Mouse (Mus musculus) CH12.LX (cell line): Measurements from ENCODE around the gene Ppp6r3. TPM values are rescaled to one million over a fixed set of nuclear protein-coding genes. Genes with fewer than 3 reads are reported as not detected.

ENCODE experiments used
- DNase-seq: peaks from one replicate; pipeline ENCODE4 v3.0.0-alpha.2; 2013; ENCODE audit errors: extremely low read depth
- H3K27ac ChIP-seq: 2 replicates; pipeline ENCODE4 v1.5.1; 2012; ENCODE audit warnings: low read depth, mild to moderate bottlenecking, control low read depth, moderate library complexity; ENCODE audit not compliant: insufficient read depth
- H3K27me3 ChIP-seq: replicated peaks from 2 replicates; pipeline ENCODE3; 2012; ENCODE audit warnings: inconsistent platforms
- H3K36me3 ChIP-seq, 2 experiments: replicated peaks in 1 of 2; 2 replicates each; pipeline versions ENCODE3 to v1.6.1; 2012; ENCODE audit warnings: inconsistent platforms in 1 of 2, low read length in 1 of 2, mild to moderate bottlenecking in 1 of 2, mixed read lengths in 1 of 2, moderate library complexity in 1 of 2; ENCODE audit not compliant: control insufficient read depth in 1 of 2, insufficient read depth in 1 of 2
- H3K4me1 ChIP-seq, 2 experiments: 2 replicates each; pipeline ENCODE4 v1.6.1; 2012; ENCODE audit warnings: inconsistent platforms in 1 of 2, moderate library complexity in 1 of 2; ENCODE audit not compliant: insufficient read depth in 2 of 2, control insufficient read depth in 1 of 2
- H3K4me2 ChIP-seq: 2 replicates; pipeline ENCODE4 v1.6.1; 2012; ENCODE audit warnings: low read depth, mild to moderate bottlenecking, control low read depth; ENCODE audit not compliant: poor library complexity, insufficient read depth, severe bottlenecking
- H3K4me3 ChIP-seq, 3 experiments: fragments of 150-350 bp in 1 of 3; sonication (generic) in 1 of 3; replicated peaks in 1 of 3; 2 replicates each; pipeline versions ENCODE3 to v1.5.1; 2011 to 2012; ENCODE audit warnings: low read depth in 2 of 3, low read length in 2 of 3, mild to moderate bottlenecking in 2 of 3, moderate library complexity in 2 of 3, control low read depth in 1 of 3, improper control_type of control experiment in 1 of 3, inconsistent platforms in 1 of 3, mixed read lengths in 1 of 3; ENCODE audit not compliant: poor library complexity in 1 of 3
- H3K79me2 ChIP-seq: replicated peaks from 2 replicates; pipeline ENCODE4 v1.6.1; 2012; ENCODE audit warnings: mild to moderate bottlenecking, moderate library complexity; ENCODE audit not compliant: control insufficient read depth, poor library complexity, insufficient read depth, severe bottlenecking; ENCODE audit errors: extremely low read depth
- H3K9ac ChIP-seq: 2 replicates; pipeline ENCODE4 v1.6.1; 2012; ENCODE audit warnings: low read depth, mild to moderate bottlenecking, control low read depth, moderate library complexity; ENCODE audit not compliant: insufficient read depth
- H3K9me3 ChIP-seq: replicated peaks from 2 replicates; pipeline ENCODE3; 2012; ENCODE audit warnings: low read length, inconsistent platforms, mixed read lengths
- BHLHE40 ChIP-seq: IDR thresholded peaks from 2 replicates; pipeline ENCODE4 v1.6.1; 2011; ENCODE audit warnings: mild to moderate bottlenecking, low read depth, low read length, improper control_type of control experiment
- CTCF ChIP-seq, 2 experiments: IDR thresholded peaks in 1 of 2; conservative IDR thresholded peaks in 1 of 2; 2 replicates each; pipeline ENCODE4 v1.5.1; 2011 to 2012; ENCODE audit warnings: low read depth in 2 of 2, low read length in 2 of 2, improper control_type of control experiment in 1 of 2, inconsistent platforms in 1 of 2, mild to moderate bottlenecking in 1 of 2, moderate library complexity in 1 of 2
- E2F4 ChIP-seq: IDR thresholded peaks from 2 replicates; pipeline ENCODE4 v1.6.1; 2011; ENCODE audit warnings: low read depth, low read length, improper control_type of control experiment; ENCODE audit not compliant: insufficient replicate concordance
- EP300 ChIP-seq: IDR thresholded peaks from 2 replicates; pipeline ENCODE4 v1.6.1; 2011; ENCODE audit warnings: low read length, improper control_type of control experiment
- JUN ChIP-seq: IDR thresholded peaks from 2 replicates; pipeline ENCODE4 v1.6.1; 2011; ENCODE audit warnings: low read depth, mild to moderate bottlenecking, low read length, improper control_type of control experiment, moderate library complexity; ENCODE audit not compliant: insufficient read depth
- MAFK ChIP-seq: IDR thresholded peaks from 2 replicates; pipeline ENCODE4 v1.6.1; 2011; ENCODE audit warnings: low read length, improper control_type of control experiment; ENCODE audit not compliant: insufficient replicate concordance
- MAX ChIP-seq: IDR thresholded peaks from 2 replicates; pipeline ENCODE4 v1.6.1; 2011; ENCODE audit warnings: low read length, improper control_type of control experiment
- MAZ ChIP-seq: IDR thresholded peaks from 2 replicates; pipeline ENCODE4 v1.6.1; 2012; ENCODE audit warnings: low read depth, mild to moderate bottlenecking, inconsistent platforms, low read length, improper control_type of control experiment, moderate library complexity
- MYC ChIP-seq: IDR thresholded peaks from 2 replicates; pipeline ENCODE4 v1.6.1; 2011; ENCODE audit warnings: low read depth, mild to moderate bottlenecking, improper control_type of control experiment, low read length
- PAX5 ChIP-seq: IDR thresholded peaks from 2 replicates; pipeline ENCODE4 v1.6.1; 2012; ENCODE audit warnings: low read length, inconsistent platforms, mixed read lengths
- POLR2A ChIP-seq: IDR thresholded peaks from 2 replicates; pipeline ENCODE4 v1.6.1; 2011; ENCODE audit warnings: low read depth, mild to moderate bottlenecking, improper control_type of control experiment, low read length
- POLR2AphosphoS2 ChIP-seq: IDR thresholded peaks from 2 replicates; pipeline ENCODE4 v1.6.1; 2011; ENCODE audit warnings: low read depth, low read length, improper control_type of control experiment
- RAD21 ChIP-seq: IDR thresholded peaks from 2 replicates; pipeline ENCODE4 v1.6.1; 2011; ENCODE audit warnings: low read depth, mild to moderate bottlenecking, low read length, improper control_type of control experiment, moderate library complexity
- SIN3A ChIP-seq: IDR thresholded peaks from 2 replicates; pipeline ENCODE4 v1.6.1; 2012; ENCODE audit warnings: low read length, improper control_type of control experiment, inconsistent platforms
- SMC3 ChIP-seq: IDR thresholded peaks from 2 replicates; pipeline ENCODE4 v1.6.1; 2011; ENCODE audit warnings: low read depth, low read length, improper control_type of control experiment
- TBP ChIP-seq: conservative IDR thresholded peaks from 2 replicates; pipeline ENCODE4 v1.6.1; 2011; ENCODE audit warnings: low read depth, low read length, improper control_type of control experiment
- TCF12 ChIP-seq: IDR thresholded peaks from 2 replicates; pipeline ENCODE4 v1.6.1; 2014; ENCODE audit warnings: low read depth, mild to moderate bottlenecking, inconsistent platforms, low read length, improper control_type of control experiment
- UBTF ChIP-seq: IDR thresholded peaks from 2 replicates; pipeline ENCODE4 v1.6.1; 2012; ENCODE audit warnings: low read depth, mild to moderate bottlenecking, inconsistent platforms, low read length, improper control_type of control experiment, moderate library complexity
- USF1 ChIP-seq: IDR thresholded peaks from 2 replicates; pipeline ENCODE4 v1.6.1; 2014; ENCODE audit warnings: low read depth, mild to moderate bottlenecking, inconsistent platforms, low read length, improper control_type of control experiment
- USF2 ChIP-seq: conservative IDR thresholded peaks from 2 replicates; pipeline ENCODE4 v1.6.1; 2011; ENCODE audit warnings: low read depth, low read length, improper control_type of control experiment
- ZC3H11A ChIP-seq: IDR thresholded peaks from 2 replicates; pipeline ENCODE4 v1.6.1; 2012; ENCODE audit warnings: low read depth, mild to moderate bottlenecking, inconsistent platforms, low read length, improper control_type of control experiment
- ZKSCAN1 ChIP-seq: IDR thresholded peaks from 2 replicates; pipeline ENCODE4 v1.6.1; 2012; ENCODE audit warnings: low read depth, inconsistent platforms, low read length, improper control_type of control experiment, borderline replicate concordance
- ZNF384 ChIP-seq: IDR thresholded peaks from 2 replicates; pipeline ENCODE4 v1.6.1; 2012; ENCODE audit warnings: low read depth, low read length, improper control_type of control experiment, inconsistent platforms
- dilution Hi-C: fragments of 300-500 bp; cut with MboI; formaldehyde crosslinking; loops from 2 replicates; pipeline ENCODE4 v1.14.3; 2020; ENCODE audit warnings: low sequenced_read_pairs; ENCODE audit not compliant: extremely low pct_unique_long_range_greater_than_20kb, extremely low pct_ligation_motif_present
- in situ Hi-C: fragments of 300-500 bp; cut with MboI; formaldehyde crosslinking; loops from 3 replicates; pipeline ENCODE4 v1.14.3; 2019; ENCODE audit warnings: low sequenced_read_pairs, low pct_ligation_motif_present, low pct_unique_long_range_greater_than_20kb, mixed read lengths
- polyA plus RNA-seq: library from polyadenylated mRNA; unstranded; fragments of >175 nt; gene quantifications from 2 replicates; pipeline ENCODE4 v1.2.1, GENCODE M21; 2012; ENCODE audit warnings: low read depth; ENCODE audit not compliant: insufficient read length
- total RNA-seq, 2 experiments: library from RNA; depleted of rRNA; stranded (reverse); fragments of 300-350 nt in 1 of 2; fragments of >200 nt in 1 of 2; gene quantifications; 2 replicates each; pipeline ENCODE4 v1.2.3; 2012 to 2014

Gene Ppp6r3
- total and polyA plus RNA-seq, 3 experiments, result 68.5 to 94.6 (median 72.3) TPM

DNA sequence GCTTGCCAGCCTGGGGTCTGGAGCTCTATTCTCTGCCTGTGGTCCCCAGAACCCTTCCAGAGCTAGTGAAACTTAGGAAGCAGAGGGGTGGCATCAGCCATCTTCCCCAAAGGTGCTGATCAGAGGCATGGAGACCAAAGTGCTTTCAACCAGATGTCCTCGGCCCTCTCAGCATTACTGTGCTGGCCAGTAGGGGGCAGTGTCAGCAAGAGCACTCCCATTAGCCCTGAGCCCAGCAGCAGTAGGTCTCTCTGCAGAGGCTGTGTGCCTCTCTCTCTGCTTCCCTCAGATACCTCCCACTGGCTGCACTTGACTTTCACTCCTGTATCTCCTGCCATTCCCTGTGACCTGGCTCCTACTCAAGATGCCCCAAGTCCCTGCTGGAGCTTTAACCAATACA is 11.0 kb upstream of the Ppp6r3 start (continued):
- TF ChIP-seq SIN3A (no peak), RAD21 (peak; percentile 45), EP300 (no peak), ZKSCAN1 (no peak), UBTF (no peak), POLR2A (no peak), MAZ (no peak), MYC (no peak), USF2 (no peak), MAX (no peak), BHLHE40 (no peak), ZNF384 (no peak), POLR2AphosphoS2 (no peak), TBP (no peak), E2F4 (no peak), MAFK (no peak), USF1 (no peak)

DNA sequence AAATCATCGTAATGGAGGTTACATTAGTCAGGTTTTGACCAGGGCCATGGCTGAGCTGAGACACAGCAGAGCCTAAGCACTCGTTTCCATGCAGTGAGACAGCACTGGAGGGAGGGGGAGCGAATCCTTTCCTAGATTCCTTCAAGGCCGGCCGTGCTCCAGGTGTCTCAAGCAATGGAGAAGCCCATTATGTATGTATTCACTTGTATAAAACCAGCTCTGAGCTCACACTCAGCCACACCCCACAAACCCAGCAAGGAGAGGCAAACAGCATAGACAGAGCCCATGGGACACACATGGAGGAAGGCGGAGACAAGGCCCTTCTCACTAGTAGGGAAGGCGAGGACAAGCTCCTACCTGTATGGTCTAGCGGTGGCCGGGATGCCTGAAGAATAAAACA is 10.5 kb upstream of the Ppp6r3 start:
- DNase-seq, result no peak
- TF ChIP-seq PAX5 (no peak), UBTF (no peak), JUN (no peak), CTCF (conservative IDR thresholded peaks at IDR 0.05 in 1 of 2, IDR thresholded peaks at IDR 0.05 in 1 of 2; ENCODE audit: low read depth in 2 of 2, low read length in 2 of 2) (no peak)
- no peak overlapping the region for H3K4me2 ChIP-seq
- peaks cover 0 to 13% of the 10 kb centered on the region in 2 experiments for H3K36me3 ChIP-seq
- no peak overlapping the region for H3K27ac ChIP-seq
- H3K79me2 ChIP-seq, result no peaks in the 10 kb centered on the region
- dilution Hi-C loops (no loop called here), in situ Hi-C loops (no loop called here)
- no peak overlapping the region for H3K9ac ChIP-seq
- H3K9me3 ChIP-seq, result no peaks in the 10 kb centered on the region
- H3K4me3 ChIP-seq, result no peak overlapping the region
- H3K4me1 ChIP-seq, result no peaks in the 10 kb centered on the region
- H3K27me3 ChIP-seq, result no peaks in the 10 kb centered on the region

DNA sequence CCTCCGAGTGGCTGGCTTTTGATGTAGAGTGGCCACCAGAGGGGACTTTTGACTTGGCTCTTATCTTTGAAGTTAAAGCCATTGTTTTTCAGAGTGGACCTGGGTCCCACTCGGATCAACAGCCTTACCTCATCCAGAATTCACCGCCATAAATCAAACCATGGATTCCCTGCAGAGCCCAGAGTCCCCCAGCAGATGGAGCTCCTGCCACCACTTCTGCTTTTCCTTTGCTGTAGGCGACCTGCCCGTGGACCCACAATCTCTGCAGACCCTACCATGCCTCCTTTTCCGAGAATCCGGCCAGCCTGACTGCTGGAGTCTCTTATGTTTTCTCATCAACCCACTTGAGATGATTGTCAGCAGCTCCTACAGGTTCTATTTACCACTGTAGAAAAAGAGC is 5.8 kb upstream of the Ppp6r3 start:
- Histone ChIP-seq H3K4me1 (peaks cover 0 to 17% of the 10 kb centered on the region in 2 experiments; a peak in 2 of 4 replicates), H3K27me3 (no peaks in the 10 kb centered on the region), H3K79me2 (no peaks in the 10 kb centered on the region), H3K27ac (no peak overlapping the region)
- in situ Hi-C loops, result no loop called here
- TF ChIP-seq ZC3H11A (no peak), TCF12 (no peak), SMC3 (peak; percentile 36), RAD21 (peak; percentile 16), CTCF (conservative IDR thresholded peaks at IDR 0.05 in 1 of 2, IDR thresholded peaks at IDR 0.05 in 1 of 2; ENCODE audit: low read depth in 2 of 2, low read length in 2 of 2) (peak in 1 of 2 experiments; percentile 64; a peak in 3 of 4 replicates)
- TF ChIP-seq, all 38 proteins: peak for 3
- no peak overlapping the region for H3K4me3 ChIP-seq
- peak; percentile 40 for DNase-seq
- peaks cover 2% of the 10 kb centered on the region for H3K9me3 ChIP-seq
- H3K4me2 ChIP-seq, result peak overlapping the region; percentile 80
- no peak overlapping the region for H3K9ac ChIP-seq
- dilution Hi-C loops, result no loop called here
- peaks cover 0 to 8% of the 10 kb centered on the region in 2 experiments for H3K36me3 ChIP-seq
